Mouse (Mus musculus): ENCODE measurements around the gene Zscan20. TPM values are rescaled to one million over a fixed set of nuclear protein-coding genes. Genes with fewer than 3 reads are reported as not detected.

The Zscan20 gene
- polyA plus RNA-seq, 1 experiment = 2.8 TPM

DNA sequence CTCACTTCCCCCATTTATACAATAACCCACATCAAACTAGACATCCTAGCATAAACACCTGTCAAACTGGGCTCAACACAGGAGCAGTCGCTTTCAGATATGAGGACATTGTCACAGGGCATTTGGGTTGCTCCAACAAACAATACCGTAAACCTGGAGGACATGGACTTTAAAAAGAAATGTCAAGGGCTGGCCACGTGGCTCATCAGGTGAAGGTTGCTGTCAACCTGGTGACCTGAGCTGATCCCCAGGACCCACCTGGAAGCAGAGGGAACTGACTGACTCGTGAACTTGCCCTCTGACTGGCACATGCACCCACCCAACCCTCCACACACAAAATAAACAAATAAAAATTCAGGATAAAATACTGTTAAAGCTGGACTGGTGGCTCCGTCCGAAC is 10.7 kb upstream of the Zscan20 start:
- TF ChIP-seq E2F4 (IDR thresholded peaks at IDR 0.05; ENCODE audit: insufficient read depth) (no peak), MAX (IDR thresholded peaks at IDR 0.05; ENCODE audit: low read depth) (no peak), REST (IDR thresholded peaks at IDR 0.05; ENCODE audit: insufficient read depth, insufficient read length) (no peak), POLR2AphosphoS2 (IDR thresholded peaks at IDR 0.05; ENCODE audit: insufficient read length, low read depth) (no peak), TCF3 (IDR thresholded peaks at IDR 0.05; ENCODE audit: insufficient read length, low read depth) (no peak), MYOD1 (IDR thresholded peaks at IDR 0.05; ENCODE audit: control insufficient read depth in 1 of 3, insufficient read length in 2 of 3, low read depth in 2 of 3) (no peak), USF1 (IDR thresholded peaks at IDR 0.05; ENCODE audit: low read depth) (no peak), TCF12 (IDR thresholded peaks at IDR 0.05; ENCODE audit: insufficient read depth, poor library complexity, severe bottlenecking) (no peak), SRF (IDR thresholded peaks at IDR 0.05; ENCODE audit: control insufficient read depth, insufficient read length, low read depth) (no peak), MYOG (IDR thresholded peaks at IDR 0.05; ENCODE audit: control insufficient read depth in 1 of 3, insufficient read depth in 1 of 3, insufficient read length in 2 of 3, low read depth in 2 of 3) (no peak), POLR2A (IDR thresholded peaks at IDR 0.05; ENCODE audit: insufficient read length, low read depth) (no peak), CEBPB (IDR thresholded peaks at IDR 0.05; ENCODE audit: insufficient read depth, poor library complexity, severe bottlenecking) (no peak)
- no peak overlapping the region for H3ac ChIP-seq (ENCODE audit: control insufficient read depth, insufficient read length)
- H3K79me2 ChIP-seq (ENCODE audit: control insufficient read depth, insufficient read depth) = no peaks in the 10 kb centered on the region
- H3K4me2 ChIP-seq (ENCODE audit: low read depth) = no peak overlapping the region
- H3K27me3 ChIP-seq (ENCODE audit: control insufficient read depth, insufficient read depth, insufficient read length) = no peaks in the 10 kb centered on the region
- H3K36me3 ChIP-seq (ENCODE audit: control insufficient read depth, insufficient read depth) = no peaks in the 10 kb centered on the region
- no peak overlapping the region for H3K4me3 ChIP-seq

DNA sequence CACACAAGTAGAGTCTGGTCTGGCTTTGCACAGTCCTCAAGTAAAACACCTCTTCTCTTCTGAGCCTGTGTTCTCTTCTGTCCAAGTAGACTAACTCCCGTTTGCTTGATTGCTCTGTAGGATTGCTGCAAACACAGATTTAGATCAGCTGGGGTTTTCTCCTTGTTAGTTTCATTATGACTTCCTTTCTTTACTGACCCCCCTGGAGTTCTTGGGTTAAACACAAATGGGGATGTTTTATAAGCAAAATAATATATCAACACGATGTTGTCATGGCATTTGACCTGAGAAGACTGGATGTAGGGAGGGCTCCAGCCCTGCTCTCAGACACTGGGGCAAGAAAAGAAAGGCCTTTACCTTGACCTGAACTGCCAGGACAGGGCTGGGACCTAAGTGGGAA is 9.1 kb upstream of the Zscan20 start:
- no peak overlapping the region for H3K4me2 ChIP-seq (ENCODE audit: low read depth)
- TF ChIP-seq CEBPB (IDR thresholded peaks at IDR 0.05; ENCODE audit: insufficient read depth, poor library complexity, severe bottlenecking) (no peak), E2F4 (IDR thresholded peaks at IDR 0.05; ENCODE audit: insufficient read depth) (no peak), USF1 (IDR thresholded peaks at IDR 0.05; ENCODE audit: low read depth) (no peak), SRF (IDR thresholded peaks at IDR 0.05; ENCODE audit: control insufficient read depth, insufficient read length, low read depth) (no peak), MYOD1 (IDR thresholded peaks at IDR 0.05; ENCODE audit: control insufficient read depth in 1 of 3, insufficient read length in 2 of 3, low read depth in 2 of 3) (no peak), REST (IDR thresholded peaks at IDR 0.05; ENCODE audit: insufficient read depth, insufficient read length) (no peak), TCF12 (IDR thresholded peaks at IDR 0.05; ENCODE audit: insufficient read depth, poor library complexity, severe bottlenecking) (no peak), MYOG (IDR thresholded peaks at IDR 0.05; ENCODE audit: control insufficient read depth in 1 of 3, insufficient read depth in 1 of 3, insufficient read length in 2 of 3, low read depth in 2 of 3) (no peak), TCF3 (IDR thresholded peaks at IDR 0.05; ENCODE audit: insufficient read length, low read depth) (no peak), MAX (IDR thresholded peaks at IDR 0.05; ENCODE audit: low read depth) (no peak), POLR2A (IDR thresholded peaks at IDR 0.05; ENCODE audit: insufficient read length, low read depth) (no peak), POLR2AphosphoS2 (IDR thresholded peaks at IDR 0.05; ENCODE audit: insufficient read length, low read depth) (no peak)
- no peaks in the 10 kb centered on the region for H3K36me3 ChIP-seq (ENCODE audit: control insufficient read depth, insufficient read depth)
- no peak overlapping the region for H3ac ChIP-seq (ENCODE audit: control insufficient read depth, insufficient read length)
- no peak overlapping the region for H3K4me3 ChIP-seq
- H3K79me2 ChIP-seq (ENCODE audit: control insufficient read depth, insufficient read depth) = no peaks in the 10 kb centered on the region
- H3K27me3 ChIP-seq (ENCODE audit: control insufficient read depth, insufficient read depth, insufficient read length) = no peaks in the 10 kb centered on the region

DNA sequence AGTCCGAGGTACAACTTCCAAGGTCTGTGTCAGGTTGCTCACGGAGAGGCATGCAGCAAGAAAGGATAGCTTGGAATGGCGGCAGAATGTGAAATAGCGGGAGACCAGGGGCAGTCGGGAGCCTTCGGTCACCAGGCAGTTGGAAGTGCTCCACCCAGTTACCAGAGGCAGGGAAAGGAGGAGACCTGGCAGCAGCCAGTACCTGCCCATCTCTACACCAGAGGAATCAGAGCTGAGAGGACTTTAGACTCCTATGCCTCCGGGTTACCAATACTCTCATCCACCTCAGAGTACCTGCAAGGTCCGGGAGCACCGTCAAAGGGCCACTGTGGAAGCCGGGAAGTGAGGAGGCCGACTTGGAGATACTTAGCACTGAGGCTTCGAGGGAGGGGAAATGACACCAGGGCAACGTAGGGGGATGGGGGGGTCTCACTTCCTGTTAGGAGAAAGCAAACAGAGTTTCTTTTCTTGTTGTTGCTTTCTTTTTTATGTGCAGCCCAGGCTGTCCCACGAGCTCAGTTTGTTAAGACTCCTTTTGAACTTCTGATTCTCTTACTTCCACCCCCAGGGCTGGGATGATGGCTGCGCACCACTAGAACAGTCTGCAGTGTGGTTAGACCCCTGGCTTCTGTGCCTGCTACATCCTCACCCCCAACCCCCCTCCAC is 8.5 kb upstream of the Zscan20 start, which contains the start of gene Tlr12:
Gene Tlr12 (minus strand): TSS at position 374 of the 666 bp plus-strand sequence.
- H3K36me3 ChIP-seq (ENCODE audit: control insufficient read depth, insufficient read depth) = no peaks in the 10 kb centered on the region
- H3K4me2 ChIP-seq (ENCODE audit: low read depth) = no peak within 1 kb of the TSS
- TF ChIP-seq MAX (IDR thresholded peaks at IDR 0.05; ENCODE audit: low read depth) = no peak
- no peak for TF ChIP-seq MYOD1 (IDR thresholded peaks at IDR 0.05; ENCODE audit: control insufficient read depth in 1 of 3, insufficient read length in 2 of 3, low read depth in 2 of 3)
- TF ChIP-seq MYOG (IDR thresholded peaks at IDR 0.05; ENCODE audit: control insufficient read depth in 1 of 3, insufficient read depth in 1 of 3, insufficient read length in 2 of 3, low read depth in 2 of 3) = no peak
- TF ChIP-seq REST (IDR thresholded peaks at IDR 0.05; ENCODE audit: insufficient read depth, insufficient read length) = no peak
- TF ChIP-seq E2F4 (IDR thresholded peaks at IDR 0.05; ENCODE audit: insufficient read depth) = no peak
- TF ChIP-seq CEBPB (IDR thresholded peaks at IDR 0.05; ENCODE audit: insufficient read depth, poor library complexity, severe bottlenecking) = no peak
- no peak for TF ChIP-seq POLR2A (IDR thresholded peaks at IDR 0.05; ENCODE audit: insufficient read length, low read depth)
- no peak for TF ChIP-seq USF1 (IDR thresholded peaks at IDR 0.05; ENCODE audit: low read depth)
- no peak for TF ChIP-seq TCF3 (IDR thresholded peaks at IDR 0.05; ENCODE audit: insufficient read length, low read depth)
- TF ChIP-seq SRF (IDR thresholded peaks at IDR 0.05; ENCODE audit: control insufficient read depth, insufficient read length, low read depth) = no peak
- no peak for TF ChIP-seq POLR2AphosphoS2 (IDR thresholded peaks at IDR 0.05; ENCODE audit: insufficient read length, low read depth)
- TF ChIP-seq TCF12 (IDR thresholded peaks at IDR 0.05; ENCODE audit: insufficient read depth, poor library complexity, severe bottlenecking) = no peak

DNA sequence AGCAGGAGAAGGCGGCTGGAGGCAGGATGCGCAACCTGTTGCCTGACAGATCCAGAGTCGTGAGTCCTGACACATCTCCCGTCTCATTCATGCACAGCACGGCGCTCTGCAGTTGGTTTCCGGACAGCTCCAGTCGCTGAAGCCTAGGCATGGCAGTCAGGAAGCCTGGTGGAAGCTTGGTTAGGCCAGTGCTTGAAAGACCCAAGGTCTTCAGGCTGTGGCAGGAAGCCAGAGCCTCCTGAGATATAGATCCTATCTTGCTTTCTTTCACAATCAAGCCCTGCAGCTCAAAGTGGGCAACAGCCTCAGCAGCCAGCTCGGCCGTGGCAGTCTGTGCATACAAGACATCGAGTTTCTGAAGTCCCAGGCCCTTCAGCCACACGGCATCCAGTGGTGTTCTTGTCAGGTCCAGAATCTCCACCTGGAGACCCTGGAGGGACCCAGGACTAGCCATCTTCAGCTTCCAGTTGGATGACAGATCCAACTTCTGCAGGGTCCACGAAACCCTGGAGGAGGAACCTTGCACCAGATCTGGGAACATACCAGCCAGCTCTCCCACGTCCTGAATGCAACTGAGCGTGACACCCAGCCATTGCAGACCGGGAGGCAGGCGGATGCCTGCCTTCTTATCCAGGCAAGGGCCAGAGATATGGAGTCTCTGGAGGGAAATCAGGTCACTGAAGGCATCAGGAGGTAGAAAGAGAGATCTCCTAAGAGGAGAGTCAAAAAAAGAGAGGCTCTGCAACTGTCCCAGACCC is 7.6 kb upstream of the Zscan20 start:
- Histone ChIP-seq H3K27me3 (ENCODE audit: control insufficient read depth, insufficient read depth, insufficient read length) (no peaks in the 10 kb centered on the region), H3ac (ENCODE audit: control insufficient read depth, insufficient read length) (no peak overlapping the region), H3K79me2 (ENCODE audit: control insufficient read depth, insufficient read depth) (no peaks in the 10 kb centered on the region), H3K36me3 (ENCODE audit: control insufficient read depth, insufficient read depth) (no peaks in the 10 kb centered on the region), H3K4me3 (no peak overlapping the region), H3K4me2 (ENCODE audit: low read depth) (no peak overlapping the region)
- TF ChIP-seq CEBPB (IDR thresholded peaks at IDR 0.05; ENCODE audit: insufficient read depth, poor library complexity, severe bottlenecking) (no peak), MAX (IDR thresholded peaks at IDR 0.05; ENCODE audit: low read depth) (no peak), MYOD1 (IDR thresholded peaks at IDR 0.05; ENCODE audit: control insufficient read depth in 1 of 3, insufficient read length in 2 of 3, low read depth in 2 of 3) (no peak)

More for the DNA sequence above, 8.5 kb upstream of the Zscan20 start, which contains the start of gene Tlr12:
- Histone ChIP-seq H3K4me3 (no peak within 1 kb of the TSS), H3K79me2 (ENCODE audit: control insufficient read depth, insufficient read depth) (no peaks in the 10 kb centered on the region), H3ac (ENCODE audit: control insufficient read depth, insufficient read length) (no peak within 1 kb of the TSS), H3K27me3 (ENCODE audit: control insufficient read depth, insufficient read depth, insufficient read length) (no peaks in the 10 kb centered on the region)
